Mouse (Mus musculus) liver, postnatal 0 days (tissue): ENCODE data around the gene Srl. TPM values are rescaled to one million over a fixed set of nuclear protein-coding genes. Genes with fewer than 3 reads are reported as not detected.

Source experiments
- ATAC-seq: fragments of 200-750 bp; cut with Nextera tagmentation; 2 replicates; pipeline ENCODE4 v1.8.0; 2017; ENCODE audit warnings: mild to moderate bottlenecking, moderate library complexity
- DNase-seq: peaks from one replicate; pipeline ENCODE4 v3.0.0-alpha.2; 2016
- H3K27ac ChIP-seq: fragments of 300-500 bp; sonication (generic); 2 replicates; pipeline ENCODE4 v1.5.1; 2014; ENCODE audit warnings: antibody characterized with exemption, moderate library complexity, mild to moderate bottlenecking, low read depth
- H3K27me3 ChIP-seq: fragments of 300-500 bp; sonication (generic); 2 replicates; pipeline ENCODE4 v1.6.1; 2014; ENCODE audit warnings: low read length, control low read depth, mixed read lengths; ENCODE audit not compliant: insufficient read depth
- H3K36me3 ChIP-seq: fragments of 300-500 bp; sonication (generic); replicated peaks from 2 replicates; pipeline ENCODE4 v1.6.1; 2014; ENCODE audit warnings: mild to moderate bottlenecking, control low read depth, low read length, moderate library complexity, mixed read lengths; ENCODE audit not compliant: insufficient read depth
- H3K4me1 ChIP-seq: fragments of 300-500 bp; sonication (generic); 2 replicates; pipeline ENCODE4 v1.6.1; 2014; ENCODE audit warnings: antibody characterized with exemption, mild to moderate bottlenecking, control low read depth; ENCODE audit not compliant: insufficient read depth
- H3K4me2 ChIP-seq: fragments of 300-500 bp; sonication (generic); 2 replicates; pipeline ENCODE4 v1.6.1; 2014; ENCODE audit warnings: low read depth, mild to moderate bottlenecking, low read length, moderate library complexity, mixed read lengths
- H3K4me3 ChIP-seq: fragments of 300-500 bp; sonication (generic); 2 replicates; pipeline ENCODE4 v1.5.1; 2014; ENCODE audit warnings: low read depth, low read length
- H3K9ac ChIP-seq: fragments of 300-500 bp; sonication (generic); replicated peaks from 2 replicates; pipeline ENCODE4 v1.6.1; 2014; ENCODE audit warnings: mild to moderate bottlenecking, moderate library complexity
- H3K9me3 ChIP-seq: fragments of 300-500 bp; sonication (generic); 2 replicates; pipeline ENCODE4 v1.6.1; 2016; ENCODE audit warnings: mild to moderate bottlenecking, control low read depth, low read length, mixed read lengths
- CTCF ChIP-seq: sonication (generic); IDR thresholded peaks from 2 replicates; pipeline ENCODE4 v1.5.1; 2016; ENCODE audit warnings: antibody characterized with exemption, low read depth
- EP300 ChIP-seq: IDR thresholded peaks from 2 replicates; pipeline ENCODE4 v1.6.1; 2016; ENCODE audit warnings: antibody characterized with exemption, low read depth, mild to moderate bottlenecking
- WGBS: fragments of 180-500 bp; shearing (Covaris S2); extraction: QIAGEN DNeasy Blood & Tissue Kit; methylation state at CpG from one replicate; pipeline ENCODE4 v1.1.7; 2014; ENCODE audit not compliant: insufficient replicate concordance; 5-methylcytosine and 5-hydroxymethylcytosine counted together
- polyA plus RNA-seq: library from polyadenylated mRNA; unstranded; fragments of >200 nt; fragmentation: Nextera tagmentation; extraction: Ambion mirVana; gene quantifications from 2 replicates; pipeline ENCODE4 v1.2.1, GENCODE M21; 2015

Gene Srl
- polyA plus RNA-seq, 1 experiment from 2014 or later: 1.00 TPM

DNA sequence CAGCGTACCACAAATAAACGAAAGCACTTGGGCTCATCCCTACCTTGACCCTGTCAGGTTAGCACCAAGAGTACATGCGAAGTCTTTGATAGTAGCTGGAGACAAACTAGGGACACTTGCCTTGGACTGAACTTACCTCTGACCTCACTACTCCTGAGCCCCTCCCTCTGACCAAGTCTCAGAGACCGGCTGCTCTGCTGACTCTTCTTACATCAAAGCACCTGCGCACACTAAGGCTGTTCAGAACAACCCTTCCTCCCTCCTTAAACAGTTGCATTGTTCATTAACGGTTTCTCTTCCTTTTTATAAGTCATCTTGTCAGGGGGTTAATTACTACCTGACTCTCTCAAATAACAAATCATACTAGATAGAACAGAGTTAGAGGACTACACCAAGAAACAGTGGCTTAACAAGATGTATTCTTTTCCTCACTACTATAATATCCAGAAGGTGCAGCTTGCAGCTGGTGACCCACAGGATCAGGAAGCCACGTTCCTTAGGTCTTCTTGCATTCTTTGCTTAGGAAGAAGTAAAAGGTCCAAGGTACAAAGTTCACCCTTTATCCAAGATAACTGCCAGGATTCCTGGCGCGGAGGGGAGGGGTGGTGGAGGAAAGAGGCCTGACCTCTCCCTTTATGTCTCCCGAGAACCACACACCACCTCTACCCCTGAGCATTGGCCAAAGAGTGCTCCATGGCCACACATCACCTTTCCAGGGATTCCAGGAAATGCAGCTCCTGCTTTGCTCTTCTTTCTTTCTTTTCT lies 102.1 kb downstream of the Srl start:
- no peak overlapping the region for H3K4me3 ChIP-seq
- H3K9me3 ChIP-seq: no peaks in the 10 kb centered on the region
- H3K4me2 ChIP-seq: no peak overlapping the region
- ATAC-seq (no peak), DNase-seq (no peak)
- 66% methylated on average over 10 of the region's 10 CpGs for WGBS
- H3K27me3 ChIP-seq: no peaks in the 10 kb centered on the region
- no peaks in the 10 kb centered on the region for H3K36me3 ChIP-seq
- no peak overlapping the region for H3K9ac ChIP-seq
- TF ChIP-seq EP300: no peak
- no peak for TF ChIP-seq CTCF
- no peaks in the 10 kb centered on the region for H3K4me1 ChIP-seq
- no peak overlapping the region for H3K27ac ChIP-seq

DNA sequence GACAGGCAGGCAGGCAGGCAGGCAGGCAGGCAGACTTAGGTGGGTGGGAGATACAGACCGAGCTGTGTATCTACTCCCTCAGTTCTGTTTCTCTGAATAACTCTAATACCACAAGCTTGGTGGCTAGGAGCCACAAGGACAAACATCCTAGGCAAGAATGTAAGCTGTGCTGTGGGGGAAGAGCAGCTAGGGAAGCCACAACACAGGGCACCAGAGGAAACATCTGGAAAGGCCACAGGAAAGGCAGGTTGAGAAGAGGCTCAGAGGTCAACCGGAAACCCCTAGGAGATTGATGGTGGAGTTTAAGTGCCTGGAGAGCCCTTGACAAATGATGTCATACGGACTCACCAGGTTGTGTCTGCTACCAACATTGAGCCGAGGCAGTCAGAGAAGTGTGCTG lies 104.9 kb downstream of the Srl start:
- no peak overlapping the region for H3K4me2 ChIP-seq
- no peaks in the 10 kb centered on the region for H3K36me3 ChIP-seq
- TF ChIP-seq EP300 (no peak), CTCF (no peak)
- H3K9me3 ChIP-seq: no peaks in the 10 kb centered on the region
- 25% methylated on average over 4 of the region's 4 CpGs for whole genome bisulfite sequencing
- DNase-seq (no peak), ATAC-seq (peak; percentile 29; the same call in 1 of the 2 replicates)
- H3K27ac ChIP-seq: no peak overlapping the region
- H3K4me1 ChIP-seq: no peaks in the 10 kb centered on the region
- H3K4me3 ChIP-seq: no peak overlapping the region
- no peak overlapping the region for H3K9ac ChIP-seq
- H3K27me3 ChIP-seq: no peaks in the 10 kb centered on the region

DNA sequence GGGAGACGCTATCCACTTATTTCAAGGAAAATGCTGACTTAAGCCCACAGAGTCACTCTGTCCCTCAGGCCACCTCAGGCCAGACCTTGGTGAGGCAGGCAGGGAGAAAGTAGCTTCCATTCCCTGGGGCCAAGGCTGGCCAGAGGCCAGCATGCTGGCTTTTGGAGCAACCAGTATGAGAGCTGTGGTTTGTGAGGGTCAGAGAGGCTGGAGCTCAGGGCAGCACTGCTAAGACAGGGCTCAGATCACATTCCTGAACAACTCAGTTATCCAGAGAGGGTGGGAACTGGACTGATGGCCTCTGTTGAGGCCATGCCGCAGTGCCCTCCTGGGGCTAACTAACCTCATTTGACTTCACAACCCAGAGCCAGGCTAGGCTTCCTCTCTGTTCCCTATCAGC lies 106.2 kb downstream of the Srl start:
- ATAC-seq (no peak), DNase-seq (no peak)
- no peak overlapping the region for H3K27ac ChIP-seq
- no peak overlapping the region for H3K4me3 ChIP-seq
- 84% methylated on average over 2 of the region's 2 CpGs for WGBS
- no peak overlapping the region for H3K4me2 ChIP-seq
- H3K4me1 ChIP-seq: no peaks in the 10 kb centered on the region
- H3K9ac ChIP-seq: no peak overlapping the region
- H3K9me3 ChIP-seq: no peaks in the 10 kb centered on the region
- H3K27me3 ChIP-seq: no peaks in the 10 kb centered on the region
- no peaks in the 10 kb centered on the region for H3K36me3 ChIP-seq
- TF ChIP-seq EP300 (no peak), CTCF (no peak)

DNA sequence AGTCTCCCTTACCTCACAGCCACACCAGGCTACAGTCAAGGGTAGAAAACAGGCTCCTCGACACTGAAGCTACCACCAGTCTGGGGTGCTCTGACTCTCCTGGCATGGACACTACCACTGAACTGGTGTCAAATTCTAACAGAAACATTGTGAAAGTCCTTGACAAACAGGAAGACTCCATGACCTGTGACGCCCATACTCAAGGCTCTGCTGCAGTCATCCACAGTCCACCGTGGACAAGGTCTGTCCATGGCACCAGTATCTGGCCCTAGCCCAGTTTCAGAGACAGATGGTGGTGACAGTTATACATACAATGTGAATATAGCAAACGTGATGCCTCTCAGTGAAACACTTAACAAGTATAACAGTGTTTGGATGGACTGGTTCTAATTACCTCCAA lies 109.8 kb downstream of the Srl start:
- no peaks in the 10 kb centered on the region for H3K27me3 ChIP-seq
- H3K9me3 ChIP-seq: no peaks in the 10 kb centered on the region
- H3K4me1 ChIP-seq: no peaks in the 10 kb centered on the region
- H3K36me3 ChIP-seq: no peaks in the 10 kb centered on the region
- H3K27ac ChIP-seq: no peak overlapping the region
- no peak overlapping the region for H3K4me2 ChIP-seq
- 65% methylated on average over 4 of the region's 4 CpGs for WGBS
- TF ChIP-seq CTCF (no peak), EP300 (no peak)
- no peak overlapping the region for H3K9ac ChIP-seq
- ATAC-seq: no peak
- H3K4me3 ChIP-seq: no peak overlapping the region
- DNase-seq: no peak

DNA sequence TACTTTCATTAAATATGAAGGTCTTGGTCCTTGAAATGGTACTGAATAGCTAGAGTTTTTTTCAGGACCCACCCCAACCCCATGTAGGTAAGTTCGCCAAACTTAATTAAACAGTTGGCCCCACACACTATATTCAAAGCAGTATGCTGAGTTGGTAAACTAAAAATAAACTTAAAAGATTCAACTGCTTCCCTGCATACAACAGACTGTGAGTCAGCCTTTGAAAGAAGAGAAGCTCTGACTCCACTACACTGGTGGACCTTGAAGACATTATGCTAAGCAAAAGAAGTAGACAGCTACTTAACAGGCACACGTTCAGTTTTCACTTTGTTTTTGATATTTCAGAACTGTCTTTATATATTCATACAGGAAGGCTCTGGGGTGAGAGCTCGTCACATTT lies 110.6 kb downstream of the Srl start:
- H3K27me3 ChIP-seq: no peaks in the 10 kb centered on the region
- no peak overlapping the region for H3K27ac ChIP-seq
- no peaks in the 10 kb centered on the region for H3K9me3 ChIP-seq
- ATAC-seq (no peak), DNase-seq (no peak)
- no peak overlapping the region for H3K4me2 ChIP-seq
- no peak overlapping the region for H3K4me3 ChIP-seq
- no peaks in the 10 kb centered on the region for H3K4me1 ChIP-seq
- H3K9ac ChIP-seq: no peak overlapping the region
- WGBS: 67% methylated on average over 3 of the region's 3 CpGs
- no peak for TF ChIP-seq EP300
- TF ChIP-seq CTCF: no peak
- H3K36me3 ChIP-seq: no peaks in the 10 kb centered on the region

DNA sequence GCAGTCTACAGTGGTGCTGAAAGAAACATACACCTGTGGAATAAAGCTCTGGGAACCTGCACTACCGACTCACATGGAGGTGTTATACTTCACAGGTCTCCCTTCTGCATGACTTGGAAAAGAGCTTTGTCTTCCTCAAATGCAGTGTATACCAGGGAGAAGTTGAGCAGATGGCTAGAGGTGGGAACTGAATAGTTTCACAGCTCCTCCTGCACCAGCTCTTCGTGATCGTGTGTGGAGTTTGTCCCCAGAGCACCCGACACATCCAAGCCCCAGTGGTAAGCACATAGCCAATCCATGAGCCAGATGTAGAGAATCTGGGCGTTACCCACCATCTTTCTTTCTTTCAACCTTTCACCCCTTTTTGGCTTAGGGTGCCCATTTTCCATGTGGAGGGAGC lies 111.4 kb downstream of the Srl start:
- ATAC-seq: no peak
- no peaks in the 10 kb centered on the region for H3K4me1 ChIP-seq
- TF ChIP-seq EP300 (no peak), CTCF (no peak)
- H3K27ac ChIP-seq: no peak overlapping the region
- DNase-seq: no peak
- H3K36me3 ChIP-seq: no peaks in the 10 kb centered on the region
- no peak overlapping the region for H3K9ac ChIP-seq
- no peaks in the 10 kb centered on the region for H3K9me3 ChIP-seq
- H3K27me3 ChIP-seq: no peaks in the 10 kb centered on the region
- H3K4me3 ChIP-seq: no peak overlapping the region
- 71% methylated on average over 5 of the region's 5 CpGs for WGBS
- H3K4me2 ChIP-seq: no peak overlapping the region

Other genes with a start within 250 kb of the Srl start
- 0.80 and 0.94 TPM in 2 replicates for gene Adcy9, start 121.3 kb downstream of the Srl start, polyA plus RNA-seq
- gene Tfap4, start 18.0 kb upstream of the Srl start, polyA plus RNA-seq: 3.9 and 5.6 TPM in 2 replicates
- 1.7 and 1.9 TPM in 2 replicates for gene Glis2, start 52.9 kb upstream of the Srl start, polyA plus RNA-seq
- gene Pam16, start 83.2 kb upstream of the Srl start, polyA plus RNA-seq: 59.7 and 66.3 TPM in 2 replicates
- 1.6 and 1.9 TPM in 2 replicates for gene Vasn, start 98.1 kb upstream of the Srl start, polyA plus RNA-seq
- gene Dnaja3, start 98.2 kb upstream of the Srl start, polyA plus RNA-seq: 66.0 and 70.5 TPM in 2 replicates
- gene Coro7, start 138.0 kb upstream of the Srl start, polyA plus RNA-seq: 6.8 and 10.3 TPM in 2 replicates
- 20.4 and 24.1 TPM in 2 replicates for gene Nmral1, start 177.5 kb upstream of the Srl start, polyA plus RNA-seq
- 56.8 and 57.7 TPM in 2 replicates for gene Hmox2, start 184.5 kb upstream of the Srl start, polyA plus RNA-seq
- 46.8 and 50.3 TPM in 2 replicates for gene Cdip1, start 248.5 kb upstream of the Srl start, polyA plus RNA-seq